Mouse (Mus musculus) ES-E14 (cell line): ENCODE data around the gene Dlg5. TPM values are rescaled to one million over a fixed set of nuclear protein-coding genes. Genes with fewer than 3 reads are reported as not detected.
A peak's percentile ranks its signal among the peaks of the same experiment; 100 is the strongest.

Source experiments
- DNase-seq: peaks from one replicate; pipeline ENCODE4 v3.0.0-alpha.2; 2013; ENCODE audit warnings: low read depth, low spot score
- H3K27ac ChIP-seq: 2 replicates; pipeline ENCODE4 v1.5.1; 2012; ENCODE audit warnings: low read depth, mild to moderate bottlenecking, low read length, moderate library complexity, mixed read lengths; ENCODE audit not compliant: poor library complexity, insufficient read depth, severe bottlenecking
- H3K36me3 ChIP-seq: 2 replicates; pipeline ENCODE4 v1.6.1; 2012; ENCODE audit warnings: mild to moderate bottlenecking, low read length, moderate library complexity, mixed read lengths; ENCODE audit not compliant: control insufficient read depth, poor library complexity, insufficient read depth, severe bottlenecking
- H3K4me1 ChIP-seq, 2 experiments: fragments of 150-350 bp in 1 of 2; sonication (generic) in 1 of 2; 2 replicates each; pipeline ENCODE4 v1.6.1; 2012; ENCODE audit warnings: low read length in 2 of 2, mild to moderate bottlenecking in 1 of 2, mixed read lengths in 1 of 2; ENCODE audit not compliant: control insufficient read depth in 2 of 2, insufficient read depth in 2 of 2, poor library complexity in 1 of 2
- H3K4me3 ChIP-seq, 2 experiments: fragments of 150-350 bp in 1 of 2; sonication (generic) in 1 of 2; 2 replicates each; pipeline ENCODE4 v1.5.1; 2012; ENCODE audit warnings: low read length in 2 of 2, low read depth in 1 of 2, mild to moderate bottlenecking in 1 of 2, mixed read lengths in 1 of 2; ENCODE audit not compliant: insufficient read depth in 1 of 2, poor library complexity in 1 of 2, severe bottlenecking in 1 of 2
- H3K9ac ChIP-seq: 2 replicates; pipeline ENCODE4 v1.6.1; 2012; ENCODE audit warnings: low read depth, mild to moderate bottlenecking, low read length, mixed read lengths; ENCODE audit not compliant: poor library complexity, insufficient read depth, severe bottlenecking
- H3K9me3 ChIP-seq: fragments of 150-350 bp; sonication (generic); 2 replicates; pipeline ENCODE4 v1.6.1; 2012; ENCODE audit warnings: low read depth, mild to moderate bottlenecking, low read length; ENCODE audit not compliant: control insufficient read depth, insufficient read depth
- CHD2 ChIP-seq: IDR thresholded peaks from 2 replicates; pipeline ENCODE4 v1.6.1; 2014; ENCODE audit warnings: mild to moderate bottlenecking, low read depth, low read length, inconsistent platforms
- HCFC1 ChIP-seq: IDR thresholded peaks from 2 replicates; pipeline ENCODE4 v1.6.1; 2012; ENCODE audit warnings: low read length, inconsistent platforms, borderline replicate concordance; ENCODE audit not compliant: insufficient read depth
- MAFK ChIP-seq: IDR thresholded peaks from 2 replicates; pipeline ENCODE4 v1.6.1; 2014; ENCODE audit warnings: mild to moderate bottlenecking, low read depth, low read length, inconsistent platforms; ENCODE audit not compliant: insufficient read depth
- ZC3H11A ChIP-seq: IDR thresholded peaks from 2 replicates; pipeline ENCODE4 v1.6.1; 2012; ENCODE audit warnings: low read depth, mild to moderate bottlenecking, inconsistent platforms, low read length, borderline replicate concordance
- ZNF384 ChIP-seq: IDR thresholded peaks from 2 replicates; pipeline ENCODE4 v1.6.1; 2012; ENCODE audit warnings: low read depth, low read length, inconsistent platforms
- in situ Hi-C, 2 experiments: fragments of 600-800 bp; cut with MboI; formaldehyde crosslinking; loops; one replicate each; pipeline ENCODE4 v1.15.1; 2025; ENCODE audit warnings: low sequenced_read_pairs in 2 of 2, inconsistent platforms in 1 of 2; ENCODE audit not compliant: unreplicated experiment in 2 of 2
- total RNA-seq: library from RNA; depleted of rRNA; stranded (reverse); fragments of 300-350 nt; gene quantifications from 2 replicates; pipeline ENCODE4 v1.2.3, GENCODE M21; 2012

The Dlg5 gene
- total RNA-seq, 1 experiment: 17.5 TPM

DNA sequence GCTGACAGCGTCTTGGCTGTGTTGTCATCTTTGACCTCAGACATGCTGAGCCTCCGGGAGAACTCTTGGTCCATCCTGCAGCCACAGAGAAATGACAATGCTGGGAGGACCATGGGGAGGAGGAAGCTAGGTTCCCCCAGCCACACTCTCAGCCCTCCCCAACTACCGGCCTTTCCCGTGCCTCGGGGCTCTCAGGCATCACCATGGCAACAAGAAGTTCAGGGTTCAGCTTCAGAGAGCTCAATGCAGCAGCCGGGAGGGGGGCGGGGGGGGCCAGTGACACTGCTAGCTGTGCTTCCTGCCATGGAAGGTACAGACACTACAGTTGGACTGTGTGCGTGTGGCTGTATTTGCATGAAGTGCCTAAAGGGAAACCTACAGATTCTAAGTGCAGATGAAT lies 101.3 kb downstream of the Dlg5 start:
- in situ Hi-C loops: no loop called here
- TF ChIP-seq ZC3H11A (no peak), CHD2 (no peak), HCFC1 (no peak), ZNF384 (no peak), MAFK (no peak)
- Histone ChIP-seq H3K4me3 (peak overlapping the region in 1 of 2 experiments; percentile 26; a peak in 1 of 4 replicates), H3K9me3 (no peaks in the 10 kb centered on the region), H3K36me3 (peaks cover 23% of the 10 kb centered on the region), H3K9ac (0 out of 2 replicates have a peak overlapping the region, but pooled peaks have one; percentile 18), H3K27ac (peak overlapping the region; percentile 81), H3K4me1 (peaks cover 23 to 40% of the 10 kb centered on the region in 2 experiments)
- DNase-seq: no peak

DNA sequence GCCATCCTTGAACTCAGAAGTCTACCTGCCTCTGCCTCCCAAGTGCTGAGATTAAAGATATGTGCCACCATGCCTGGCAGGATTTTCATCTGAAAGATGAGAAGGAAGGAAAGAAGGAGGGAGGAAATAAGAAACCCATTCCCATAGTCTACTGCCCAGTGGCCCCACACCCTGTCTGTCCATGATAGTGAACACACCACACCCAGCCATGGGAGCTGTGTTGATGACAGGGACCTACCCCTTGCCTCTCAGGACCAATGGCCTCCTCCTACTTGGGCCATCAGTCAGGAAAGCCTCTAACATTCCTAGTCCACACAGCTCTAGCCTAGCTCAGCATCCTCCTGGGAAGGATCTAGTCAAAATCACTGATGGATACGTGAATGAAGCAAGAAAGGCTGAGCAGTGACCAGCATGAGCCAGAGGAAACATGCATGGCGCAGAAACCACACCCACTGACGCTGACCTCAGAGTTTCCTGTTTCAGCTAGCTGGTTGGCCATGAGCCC lies 102.7 kb downstream of the Dlg5 start:
- no peaks in the 10 kb centered on the region for H3K9me3 ChIP-seq
- no peak overlapping the region for H3K9ac ChIP-seq
- in situ Hi-C loops: no loop called here
- H3K4me1 ChIP-seq: peaks cover 20 to 29% of the 10 kb centered on the region in 2 experiments
- DNase-seq: no peak
- H3K4me3 ChIP-seq: no peak overlapping the region
- H3K36me3 ChIP-seq: peaks cover 26% of the 10 kb centered on the region
- no peak for TF ChIP-seq ZNF384
- TF ChIP-seq CHD2: no peak
- no peak for TF ChIP-seq MAFK
- TF ChIP-seq HCFC1: no peak
- TF ChIP-seq ZC3H11A: no peak
- H3K27ac ChIP-seq: no peak overlapping the region

DNA sequence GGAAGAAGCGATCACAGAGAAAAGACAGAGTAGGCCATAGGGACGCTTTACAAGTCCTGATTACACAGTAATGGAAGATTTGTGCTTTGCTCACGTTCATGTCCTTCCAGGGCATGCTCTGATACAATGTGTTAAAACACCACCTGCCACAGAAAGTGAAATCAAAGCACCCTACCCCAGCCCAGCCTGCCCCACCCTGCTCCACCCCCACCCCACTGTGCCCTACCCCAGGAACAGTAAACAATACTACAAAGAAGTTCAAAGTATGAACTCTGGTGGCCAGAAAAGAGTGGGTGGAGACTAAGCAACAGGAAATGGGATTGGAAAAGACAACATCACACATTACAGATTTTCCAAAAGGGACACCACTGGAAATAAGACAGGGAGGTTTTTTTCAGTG lies 104.0 kb downstream of the Dlg5 start:
- Histone ChIP-seq H3K36me3 (peaks cover 26% of the 10 kb centered on the region), H3K4me1 (peaks cover 21 to 40% of the 10 kb centered on the region in 2 experiments), H3K27ac (no peak overlapping the region), H3K9me3 (no peaks in the 10 kb centered on the region), H3K4me3 (no peak overlapping the region), H3K9ac (no peak overlapping the region)
- TF ChIP-seq HCFC1 (no peak), CHD2 (no peak), MAFK (no peak), ZC3H11A (no peak), ZNF384 (no peak)
- in situ Hi-C loops: no loop called here
- DNase-seq: no peak

DNA sequence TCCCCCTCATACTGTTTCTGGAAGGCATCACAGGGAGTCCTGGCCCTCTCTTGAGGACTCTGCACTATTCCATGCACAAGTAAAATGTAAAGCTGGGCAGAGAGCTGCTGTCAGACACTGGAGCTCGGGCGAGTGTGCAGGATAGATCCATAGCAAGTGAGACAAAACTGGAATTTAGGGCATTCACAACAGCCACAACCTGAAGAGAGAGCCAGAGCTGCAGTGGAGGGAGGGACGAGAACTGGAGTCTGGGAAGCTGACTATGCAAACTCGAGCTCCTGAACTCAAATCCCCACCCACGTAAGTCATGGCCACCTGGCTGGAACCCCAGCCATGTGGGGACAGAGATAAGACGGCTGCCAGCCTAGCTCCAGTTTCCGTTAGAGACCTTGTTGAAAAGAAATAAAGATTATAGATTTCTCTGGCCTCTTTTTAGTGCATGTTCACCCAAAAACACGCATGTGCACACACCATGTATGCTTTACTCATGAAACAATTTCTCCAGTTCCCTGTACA lies 105.4 kb downstream of the Dlg5 start:
- in situ Hi-C loops: no loop called here
- Histone ChIP-seq H3K9ac (no peak overlapping the region), H3K4me1 (peaks cover 20 to 50% of the 10 kb centered on the region in 2 experiments), H3K4me3 (no peak overlapping the region), H3K36me3 (peaks cover 30% of the 10 kb centered on the region), H3K27ac (no peak overlapping the region), H3K9me3 (no peaks in the 10 kb centered on the region)
- TF ChIP-seq ZC3H11A: no peak
- no peak for TF ChIP-seq CHD2
- TF ChIP-seq ZNF384: no peak
- no peak for TF ChIP-seq MAFK
- TF ChIP-seq HCFC1: no peak
- DNase-seq: no peak

DNA sequence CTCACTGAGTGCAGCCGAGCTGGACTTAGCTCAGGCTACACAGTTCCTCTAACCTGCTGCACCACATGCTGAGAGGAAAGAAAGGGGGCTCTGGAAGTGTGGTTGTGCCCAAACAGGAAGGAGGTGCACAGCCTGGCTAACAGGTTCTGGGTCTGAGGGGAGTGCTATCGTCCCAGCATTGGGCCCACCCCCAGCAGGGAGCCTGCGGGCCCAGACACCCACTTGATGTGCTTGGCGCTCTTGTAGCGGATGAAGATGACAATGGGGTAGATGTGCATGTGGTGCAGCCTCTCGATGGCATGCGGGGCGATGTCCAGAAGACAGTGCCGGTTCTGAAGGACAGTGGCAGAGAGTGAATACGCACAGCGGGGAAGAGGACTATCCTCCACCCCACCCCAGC lies 108.8 kb downstream of the Dlg5 start:
- H3K36me3 ChIP-seq: peaks cover 31% of the 10 kb centered on the region
- H3K9me3 ChIP-seq: no peaks in the 10 kb centered on the region
- H3K27ac ChIP-seq: no peak overlapping the region
- peaks cover 7 to 45% of the 10 kb centered on the region in 2 experiments for H3K4me1 ChIP-seq
- no peak overlapping the region for H3K9ac ChIP-seq
- in situ Hi-C loops: no loop called here
- TF ChIP-seq ZNF384: no peak
- TF ChIP-seq HCFC1: no peak
- no peak for TF ChIP-seq ZC3H11A
- no peak for TF ChIP-seq MAFK
- TF ChIP-seq CHD2: no peak
- no peak overlapping the region for H3K4me3 ChIP-seq
- DNase-seq: no peak
